Mouse (Mus musculus) heart, adult 2 months (tissue): Measurements from ENCODE around the gene Samd4. TPM values are rescaled to one million over a fixed set of nuclear protein-coding genes. Genes with fewer than 3 reads are reported as not detected.
A peak's percentile ranks its signal among the peaks of the same experiment; 100 is the strongest.

Experiments
- DNase-seq, 2 experiments: peaks; one replicate each; pipeline ENCODE4 v3.0.0; 2021
- H3K27ac ChIP-seq: fragments of 200-600 bp; 2 replicates; pipeline ENCODE4 v1.8.1; 2022
- H3K27me3 ChIP-seq: fragments of 200-500 bp; 2 replicates; pipeline ENCODE4 v1.6.1; 2012; ENCODE audit warnings: mild to moderate bottlenecking, low read length, inconsistent platforms, mixed read lengths; ENCODE audit not compliant: control insufficient read depth, insufficient read depth
- H3K36me3 ChIP-seq: fragments of 200-500 bp; 2 replicates; pipeline ENCODE4 v1.6.1; 2012; ENCODE audit warnings: low read length, inconsistent platforms; ENCODE audit not compliant: control insufficient read depth, insufficient read depth
- H3K4me1 ChIP-seq: fragments of 200-500 bp; 2 replicates; pipeline ENCODE4 v1.6.1; 2011; ENCODE audit warnings: low read length; ENCODE audit not compliant: control insufficient read depth, insufficient read depth
- H3K4me3 ChIP-seq: fragments of 200-600 bp; 2 replicates; pipeline ENCODE4 v1.8.1; 2022
- H3K79me2 ChIP-seq: fragments of 200-500 bp; replicated peaks from 2 replicates; pipeline ENCODE4 v1.6.1; 2012; ENCODE audit warnings: mild to moderate bottlenecking, inconsistent platforms, low read length, moderate library complexity, mixed read lengths; ENCODE audit not compliant: control insufficient read depth, insufficient read depth
- H3K9ac ChIP-seq: fragments of 200-500 bp; 2 replicates; pipeline ENCODE4 v1.6.1; 2012; ENCODE audit warnings: low read depth, mild to moderate bottlenecking, control low read depth, inconsistent platforms, low read length, mixed read lengths
- CTCF ChIP-seq: fragments of 200-600 bp; IDR thresholded peaks from 2 replicates; pipeline ENCODE4 v1.8.1; 2022; ENCODE audit warnings: antibody characterized with exemption, mild to moderate bottlenecking, moderate library complexity
- EP300 ChIP-seq: fragments of 200-500 bp; IDR thresholded peaks from 2 replicates; pipeline ENCODE4 v1.6.1; 2011; ENCODE audit warnings: low read depth, low read length, control low read depth; ENCODE audit not compliant: insufficient read depth
- POLR2A ChIP-seq: fragments of 200-500 bp; IDR thresholded peaks from 2 replicates; pipeline ENCODE4 v1.6.1; 2011; ENCODE audit warnings: mild to moderate bottlenecking, low read depth, low read length, control low read depth; ENCODE audit not compliant: insufficient read depth
- WGBS: fragments of 180-500 bp; shearing (Covaris S2); methylation state at CpG from one replicate; pipeline ENCODE4 v1.1.7; 2018; 5-methylcytosine and 5-hydroxymethylcytosine counted together
- intact Hi-C: fragments of 180-260 bp; cut with DNase I; formaldehyde crosslinking; loops from one replicate; pipeline ENCODE4 v1.15.1; 2025
- polyA plus RNA-seq: library from polyadenylated mRNA; depleted of rRNA; stranded (reverse); fragments of >200 nt; gene quantifications from 2 replicates; pipeline ENCODE4 v1.2.3, GENCODE M21; 2012
- total RNA-seq, 2 experiments: library from RNA; stranded (reverse); gene quantifications; 2 replicates each; pipeline ENCODE4 v1.2.3; 2021

Gene Samd4
- total and polyA plus RNA-seq, 3 experiments: 23.8 to 62.3 (median 51.7) TPM

GRCm38 (mm10) chr14:47051743-47052610 is 169.3 kb downstream of the Samd4 start:
- Histone ChIP-seq H3K9ac (no peak overlapping the region), H3K27ac (no peak overlapping the region), H3K79me2 (no peaks in the 10 kb centered on the region), H3K4me1 (peaks cover 7% of the 10 kb centered on the region; the same call in 1 of the 2 replicates), H3K36me3 (peaks cover 14% of the 10 kb centered on the region), H3K4me3 (no peak overlapping the region), H3K27me3 (no peaks in the 10 kb centered on the region)
- DNase-seq: no peak
- intact Hi-C loops: loop anchor here (5.0 kb wide), 1 partner anchor 40 kb away; no protein-coding TSS in a partner anchor
- TF ChIP-seq EP300 (no peak), CTCF (no peak), POLR2A (no peak)
- 81% methylated on average over 5 of the region's 5 CpGs for WGBS

GRCm38 (mm10) chr14:47053101-47053500 is 170.4 kb downstream of the Samd4 start:
- H3K36me3 ChIP-seq: peaks cover 14% of the 10 kb centered on the region
- H3K9ac ChIP-seq: no peak overlapping the region
- H3K79me2 ChIP-seq: no peaks in the 10 kb centered on the region
- no peaks in the 10 kb centered on the region for H3K27me3 ChIP-seq
- TF ChIP-seq CTCF: no peak
- no peak for TF ChIP-seq POLR2A
- TF ChIP-seq EP300: no peak
- peak overlapping the region; percentile 50 for H3K27ac ChIP-seq
- 88% methylated on average over 1 of the region's 1 CpGs for WGBS
- peaks cover 7% of the 10 kb centered on the region; the same call in 1 of the 2 replicates for H3K4me1 ChIP-seq
- intact Hi-C loops: loop anchor here (5.0 kb wide), 1 partner anchor 41 kb away; no protein-coding TSS in a partner anchor
- no peak overlapping the region for H3K4me3 ChIP-seq
- DNase-seq: peak; percentile 34 to 53

- Histone ChIP-seq H3K4me1 (peaks cover 7% of the 10 kb centered on the region; the same call in 1 of the 2 replicates), H3K79me2 (no peaks in the 10 kb centered on the region), H3K27me3 (no peaks in the 10 kb centered on the region), H3K4me3 (no peak overlapping the region), H3K27ac (peak overlapping the region; percentile 50), H3K36me3 (peaks cover 14% of the 10 kb centered on the region), H3K9ac (no peak overlapping the region)
- intact Hi-C loops: loop anchor here (5.0 kb wide), 1 partner anchor 42 kb away; no protein-coding TSS in a partner anchor
- 86% methylated on average over 5 of the region's 5 CpGs for WGBS
- TF ChIP-seq CTCF (no peak), POLR2A (no peak), EP300 (no peak)
- no peak for DNase-seq
Measured at GRCm38 (mm10) chr14:47053824-47054223, 171.2 kb downstream of the Samd4 start.

GRCm38 (mm10) chr14:47058969-47059368 is 176.3 kb downstream of the Samd4 start:
- no peaks in the 10 kb centered on the region for H3K27me3 ChIP-seq
- no peak overlapping the region for H3K9ac ChIP-seq
- intact Hi-C loops: no loop called here
- no peak overlapping the region for H3K4me3 ChIP-seq
- WGBS: 86% methylated on average over 2 of the region's 2 CpGs
- H3K36me3 ChIP-seq: peaks cover 12% of the 10 kb centered on the region
- DNase-seq: no peak
- no peaks in the 10 kb centered on the region for H3K79me2 ChIP-seq
- TF ChIP-seq POLR2A (no peak), EP300 (no peak), CTCF (no peak)
- H3K4me1 ChIP-seq: peaks cover 3% of the 10 kb centered on the region; the same call in 1 of the 2 replicates
- no peak overlapping the region for H3K27ac ChIP-seq

- 23% methylated on average over 5 of the region's 5 CpGs for WGBS
- no peak overlapping the region for H3K9ac ChIP-seq
- DNase-seq: no peak
Measured at GRCm38 (mm10) chr14:47065067-47065466, 182.4 kb downstream of the Samd4 start.

GRCm38 (mm10) chr14:47066901-47067300 is 184.2 kb downstream of the Samd4 start:
- intact Hi-C loops: no loop called here
- no peak overlapping the region for H3K9ac ChIP-seq
- no peaks in the 10 kb centered on the region for H3K27me3 ChIP-seq
- H3K79me2 ChIP-seq: no peaks in the 10 kb centered on the region
- DNase-seq: no peak
- H3K36me3 ChIP-seq: peaks cover 10% of the 10 kb centered on the region
- H3K27ac ChIP-seq: no peak overlapping the region
- H3K4me1 ChIP-seq: peaks cover 11% of the 10 kb centered on the region
- TF ChIP-seq EP300 (no peak), CTCF (no peak), POLR2A (no peak)
- 63% methylated on average over 5 of the region's 5 CpGs for WGBS
- H3K4me3 ChIP-seq: no peak overlapping the region

More at GRCm38 (mm10) chr14:47065067-47065466, 182.4 kb downstream of the Samd4 start:
- intact Hi-C loops: no loop called here
- Histone ChIP-seq H3K4me3 (no peak overlapping the region), H3K4me1 (peaks cover 11% of the 10 kb centered on the region), H3K27me3 (no peaks in the 10 kb centered on the region), H3K27ac (peak overlapping the region; percentile 13; the same call in 1 of the 2 replicates), H3K36me3 (peaks cover 10% of the 10 kb centered on the region), H3K79me2 (no peaks in the 10 kb centered on the region)
- TF ChIP-seq POLR2A: no peak
- TF ChIP-seq EP300: no peak
- TF ChIP-seq CTCF: no peak
